Comparison of ENCODE assay signal across 18 mouse cellular contexts in genomic region chr3:101536322-101536721, GRCm38 (mm10).
DNase-seq lines count a peak whose midpoint lies in the region; ATAC-seq lines count a peak whose summit lies in the region.
"Had no signal": no experiment of that assay in that cellular context is flagged by ENCODE, and none has a peak within 500 bp of the region (broad histone marks: within the 10 kb centered on the region; RNA-seq: fewer than 3 reads in every experiment).

No protein-coding gene starts in this region.

- H3K27ac ChIP-seq in limb, embryonic 12.5 days = no peak overlapping the region
- H3K27ac ChIP-seq in limb, embryonic 10.5 days = no peak overlapping the region
- peak overlapping the region; percentile 51 for H3K27ac ChIP-seq in heart, embryonic 16.5 days (ENCODE audit: low read length)
- H3K27ac ChIP-seq: embryonic facial prominence, embryonic 13.5 days; lung, embryonic 15.5 days; neural tube, embryonic 12.5 days had no signal

- no peak overlapping the region for H3K4me3 ChIP-seq in limb, embryonic 12.5 days (replicated peaks)
- no peak overlapping the region for H3K4me3 ChIP-seq in limb, embryonic 10.5 days
- no peak overlapping the region for H3K4me3 ChIP-seq in heart, embryonic 16.5 days (ENCODE audit: low read length)
- H3K4me3 ChIP-seq: embryonic facial prominence, embryonic 13.5 days; lung, embryonic 15.5 days; neural tube, embryonic 12.5 days had no signal

- no peaks in the 10 kb centered on the region; the same call in 1 of the 2 replicates for H3K4me1 ChIP-seq in limb, embryonic 12.5 days (replicated peaks)
- H3K4me1 ChIP-seq in limb, embryonic 10.5 days = no peaks in the 10 kb centered on the region
- H3K4me1 ChIP-seq in heart, embryonic 16.5 days (ENCODE audit: control insufficient read depth, insufficient read depth, low read length) = peaks cover 15% of the 10 kb centered on the region
- H3K4me1 ChIP-seq: embryonic facial prominence, embryonic 13.5 days; neural tube, embryonic 12.5 days had no signal

- H3K36me3 ChIP-seq in limb, embryonic 12.5 days = no peaks in the 10 kb centered on the region
- H3K36me3 ChIP-seq in limb, embryonic 10.5 days = no peaks in the 10 kb centered on the region
- no peaks in the 10 kb centered on the region for H3K36me3 ChIP-seq in heart, embryonic 16.5 days (ENCODE audit: control insufficient read depth, insufficient read depth)
- H3K36me3 ChIP-seq: embryonic facial prominence, embryonic 13.5 days; lung, embryonic 15.5 days; neural tube, embryonic 12.5 days had no signal

- H3K4me2 ChIP-seq in limb, embryonic 12.5 days = no peak overlapping the region
- H3K4me2 ChIP-seq in heart, embryonic 16.5 days (ENCODE audit: low read depth, low read length) = 0 out of 2 replicates have a peak overlapping the region, but pooled peaks have one; percentile 1
- H3K4me2 ChIP-seq: embryonic facial prominence, embryonic 13.5 days; liver, embryonic 11.5 days; lung, embryonic 15.5 days; neural tube, embryonic 12.5 days had no signal

- H3K9me3 ChIP-seq in limb, embryonic 12.5 days = no peaks in the 10 kb centered on the region
- H3K9me3 ChIP-seq in limb, embryonic 10.5 days (replicated peaks) = no peaks in the 10 kb centered on the region
- no peaks in the 10 kb centered on the region for H3K9me3 ChIP-seq in heart, embryonic 16.5 days (replicated peaks; ENCODE audit: control insufficient read depth, low read length)
- H3K9me3 ChIP-seq: embryonic facial prominence, embryonic 13.5 days; lung, embryonic 15.5 days; neural tube, embryonic 12.5 days had no signal

- WGBS in limb, embryonic 12.5 days = 77% methylated on average over 7 of the region's 7 CpGs
- 87% methylated on average over 7 of the region's 7 CpGs for WGBS in limb, embryonic 10.5 days
- WGBS in heart, embryonic 16.5 days = 41% methylated on average over 7 of the region's 7 CpGs

- no peak for DNase-seq in limb, embryonic 10.5 days (ENCODE audit: low spot score)
- DNase-seq in gastrocnemius, postnatal 25 days = peak; percentile 53
- DNase-seq in skeletal muscle tissue, adult 2 months (ENCODE audit: low read depth, low spot score) = peak; percentile 71
- DNase-seq in kidney, postnatal 36 days = no peak
- DNase-seq in kidney, adult 8-10 months = no peak
- DNase-seq in kidney, adult 9 months = no peak
- DNase-seq: cerebellum, adult 11 months; kidney, postnatal 14 days; layer of hippocampus, postnatal 36 days had no signal

- H3K9ac ChIP-seq in limb, embryonic 12.5 days (replicated peaks) = no peak overlapping the region
- H3K9ac ChIP-seq in heart, embryonic 16.5 days (ENCODE audit: low read length) = no peak overlapping the region
- H3K9ac ChIP-seq: embryonic facial prominence, embryonic 13.5 days; lung, embryonic 15.5 days; neural tube, embryonic 12.5 days had no signal

- ATAC-seq in limb, embryonic 12.5 days (ENCODE audit: insufficient number of reproducible peaks, insufficient read depth, low FRiP score, low TSS enrichment, low read depth) = peak; percentile 47; the same call in 1 of the 2 replicates
- ATAC-seq in heart, embryonic 16.5 days (replicated peaks; ENCODE audit: extremely low read depth, insufficient read depth, low FRiP score) = peak; percentile 82
- ATAC-seq: forebrain, embryonic 14.5 days; inflammation-experienced regulatory T-cells, adult 6 months; midbrain, embryonic 16.5 days had no signal

- H3K27me3 ChIP-seq in limb, embryonic 12.5 days = no peaks in the 10 kb centered on the region
- H3K27me3 ChIP-seq in limb, embryonic 10.5 days (ENCODE audit: low read depth, poor library complexity, severe bottlenecking) = no peaks in the 10 kb centered on the region
- no peaks in the 10 kb centered on the region for H3K27me3 ChIP-seq in heart, embryonic 16.5 days (ENCODE audit: control insufficient read depth, insufficient read depth, low read length)
- H3K27me3 ChIP-seq: embryonic facial prominence, embryonic 13.5 days; lung, embryonic 15.5 days; neural tube, embryonic 12.5 days had no signal

Comparison
In these comparisons a context has a peak if more than half of its experiments do, and no peak if none do; other contexts are left out.
1. DNase-seq: peak in gastrocnemius, postnatal 25 days (single experiment) and skeletal muscle tissue, adult 2 months (single experiment); none in limb, embryonic 10.5 days (single experiment), kidney, postnatal 36 days (0 of 2), kidney, adult 8-10 months (0 of 2) and kidney, adult 9 months (single experiment).